Mouse (Mus musculus) mouse trophoblast stem cell (cell line): ENCODE measurements around the gene Vasn.

ENCODE experiments used
- in situ Hi-C, 2 experiments: fragments of 300-500 bp; cut with MseI, MboI; formaldehyde crosslinking; loops; 2 replicates in 1 of 2; 3 replicates in 1 of 2; pipeline ENCODE4 v1.15.1; 2025

The Vasn gene

DNA sequence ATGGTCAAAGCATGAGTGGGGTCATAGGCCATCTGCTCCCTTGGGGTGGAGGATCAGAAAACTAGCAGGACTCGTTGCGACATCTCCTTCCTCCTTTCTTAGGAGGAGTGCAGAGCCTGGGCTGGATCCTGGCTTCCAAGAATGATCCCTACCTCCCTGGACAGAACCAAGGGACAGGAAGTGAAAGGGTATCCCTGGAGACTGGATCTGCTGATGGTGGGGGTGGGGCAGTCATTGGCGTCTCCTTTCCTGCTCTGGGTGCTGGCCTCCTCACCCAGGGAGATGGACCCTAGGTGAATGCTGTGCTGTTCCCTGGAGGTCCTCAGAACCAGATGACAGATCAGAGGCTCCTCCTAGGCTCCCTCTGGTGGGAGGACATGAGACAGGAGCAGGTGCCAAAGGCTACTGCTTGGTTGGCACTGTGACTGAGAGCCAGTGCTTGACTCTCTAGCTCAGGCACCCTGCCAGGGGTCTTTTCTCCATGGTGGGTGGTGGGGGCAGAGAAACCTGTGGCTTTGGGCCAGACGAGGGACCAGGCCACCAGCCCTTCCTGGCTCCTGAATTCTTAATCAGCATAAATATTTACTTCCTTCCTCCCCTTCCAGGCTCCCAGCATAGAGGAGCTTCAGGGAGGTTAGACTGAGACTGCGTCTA, 33.2 kb upstream of the Vasn start:
- in situ Hi-C loops = loop anchor here in 1 of 2 experiments (5.0 kb wide), 1 partner anchor 44 kb away; no protein-coding TSS in a partner anchor

- in situ Hi-C loops = loop anchor here in 1 of 2 experiments (5.0 kb wide), 1 partner anchor 46 kb away; no protein-coding TSS in a partner anchor
Measured at GRCm38 (mm10) chr16:4607818-4608531, 31.8 kb upstream of the Vasn start.

GRCm38 (mm10) chr16:4608532-4609059, 31.1 kb upstream of the Vasn start:
- in situ Hi-C loops = loop anchor here in 1 of 2 experiments (5.0 kb wide), 1 partner anchor 46 kb away; no protein-coding TSS in a partner anchor

GRCm38 (mm10) chr16:4611193-4611592, 28.5 kb upstream of the Vasn start:
- in situ Hi-C loops = loop anchor here in 1 of 2 experiments (5.0 kb wide), 1 partner anchor 44 kb away; no protein-coding TSS in a partner anchor

- in situ Hi-C loops = loop anchor here in 1 of 2 experiments (5.0 kb wide), 1 partner anchor 44 kb away; no protein-coding TSS in a partner anchor
Measured at GRCm38 (mm10) chr16:4611676-4612075, 28.1 kb upstream of the Vasn start.

DNA sequence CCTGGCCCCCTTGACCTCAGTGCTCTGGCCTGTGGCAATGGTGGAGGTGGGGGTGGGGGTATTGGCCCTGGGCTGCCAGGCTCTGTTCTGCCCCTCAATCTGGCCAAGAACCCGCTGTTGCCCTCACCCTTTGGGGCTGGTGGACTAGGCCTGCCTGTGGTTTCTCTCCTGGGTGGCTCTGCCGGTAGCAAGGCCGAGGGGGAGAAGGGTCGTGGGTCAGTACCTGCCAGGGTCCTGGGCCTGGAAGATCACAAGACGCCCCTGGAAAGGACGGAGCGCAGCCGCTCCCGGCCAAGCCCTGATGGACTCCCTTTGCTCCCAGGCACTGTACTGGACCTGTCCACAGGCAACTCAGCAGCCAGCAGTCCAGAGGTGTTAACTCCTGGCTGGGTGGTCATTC, 26.0 kb upstream of the Vasn start:
- in situ Hi-C loops = loop anchor here in 1 of 2 experiments (5.0 kb wide), 1 partner anchor 46 kb away; no protein-coding TSS in a partner anchor

GRCm38 (mm10) chr16:4614639-4615038, 25.1 kb upstream of the Vasn start:
- in situ Hi-C loops = loop anchor here in 1 of 2 experiments (5.0 kb wide), 1 partner anchor 47 kb away; no protein-coding TSS in a partner anchor

DNA sequence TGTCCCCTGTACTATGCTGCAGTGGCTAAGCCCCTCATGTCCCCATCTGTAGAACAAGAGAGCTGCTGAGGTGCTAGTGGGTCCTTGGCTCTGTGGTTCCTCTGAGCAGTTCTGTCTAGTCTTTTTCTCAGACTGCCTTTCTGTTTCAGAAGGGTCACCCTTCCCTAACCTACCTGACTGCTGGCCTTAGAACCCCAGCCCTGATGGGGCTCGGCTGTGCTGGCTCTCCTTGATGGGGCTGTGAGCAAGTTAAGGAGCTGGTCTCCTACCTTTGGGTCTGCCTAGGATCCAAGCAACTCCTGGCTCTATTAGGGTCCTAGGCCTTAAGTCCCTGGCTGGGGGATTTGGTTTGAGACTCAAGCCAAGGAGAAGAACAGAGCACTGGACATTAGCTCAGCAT, 24.4 kb upstream of the Vasn start:
- in situ Hi-C loops = no loop called here

GRCm38 (mm10) chr16:4616829-4617228, 22.9 kb upstream of the Vasn start:
- in situ Hi-C loops = no loop called here

GRCm38 (mm10) chr16:4624074-4624473, 15.7 kb upstream of the Vasn start:
- in situ Hi-C loops = no loop called here

- in situ Hi-C loops = loop anchor here in 1 of 2 experiments (5.0 kb wide), 1 partner anchor 43 kb away; no protein-coding TSS in a partner anchor
Measured at GRCm38 (mm10) chr16:4624481-4625110, 15.1 kb upstream of the Vasn start, which contains the start of gene Pam16. Gene Pam16, minus strand, starts transcription at chr16:4624988.

- in situ Hi-C loops = loop anchor here in 1 of 2 experiments (5.0 kb wide), 1 partner anchor 40 kb away; no protein-coding TSS in a partner anchor
Measured at GRCm38 (mm10) chr16:4627105-4627504, 12.6 kb upstream of the Vasn start.

DNA sequence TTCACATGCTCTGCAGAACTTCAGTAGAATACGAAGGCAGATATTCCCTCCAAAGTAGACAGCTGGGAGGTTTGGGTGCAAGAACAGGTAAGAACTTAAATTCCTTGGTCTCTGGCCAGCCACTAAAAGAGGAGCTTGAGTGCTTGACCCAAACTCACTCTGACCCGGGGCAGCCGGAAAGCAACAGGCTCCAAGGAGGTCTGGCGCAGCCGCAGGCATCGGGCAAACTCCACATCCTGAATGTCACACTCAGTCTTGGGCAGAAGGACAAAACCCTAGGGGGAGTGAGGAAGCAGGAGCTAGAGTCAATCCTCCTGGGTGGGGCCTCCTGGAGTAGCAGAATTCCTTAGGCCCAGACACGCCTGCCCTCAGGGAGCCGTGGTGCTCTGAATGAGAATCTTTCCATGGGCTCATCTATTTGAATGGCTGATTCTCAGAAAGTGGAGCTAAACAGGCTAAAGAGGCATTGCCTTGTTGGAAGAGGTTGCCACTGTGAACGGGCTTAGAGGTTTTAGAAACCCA, 10.8 kb upstream of the Vasn start:
- in situ Hi-C loops = loop anchor here in 1 of 2 experiments (5.0 kb wide), 1 partner anchor 38 kb away; no protein-coding TSS in a partner anchor

DNA sequence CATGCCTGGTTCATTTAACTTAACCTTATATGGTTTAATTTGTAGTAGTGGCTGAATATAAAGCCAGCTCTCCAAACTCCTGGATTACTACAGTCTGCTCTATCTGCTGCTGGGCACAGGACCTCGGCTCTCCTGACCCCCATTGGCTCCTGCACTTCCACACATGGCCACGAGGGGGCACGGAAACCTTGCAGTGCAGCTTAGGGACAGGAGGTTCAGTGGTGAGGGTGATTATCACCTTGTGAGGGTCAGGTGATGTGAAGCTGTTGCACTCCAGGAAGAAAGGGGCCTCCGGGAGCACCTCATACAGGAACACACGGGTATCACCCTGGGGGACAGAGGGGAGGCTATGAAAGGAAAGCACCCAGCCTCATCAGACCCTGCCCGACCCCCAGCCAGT, 9.8 kb upstream of the Vasn start:
- in situ Hi-C loops = loop anchor here in 1 of 2 experiments (5.0 kb wide), 1 partner anchor 37 kb away; no protein-coding TSS in a partner anchor

- in situ Hi-C loops = no loop called here
Measured at GRCm38 (mm10) chr16:4632050-4632449, 7.7 kb upstream of the Vasn start.

- in situ Hi-C loops = no loop called here
Measured at GRCm38 (mm10) chr16:4633661-4634060, 6.1 kb upstream of the Vasn start.

DNA sequence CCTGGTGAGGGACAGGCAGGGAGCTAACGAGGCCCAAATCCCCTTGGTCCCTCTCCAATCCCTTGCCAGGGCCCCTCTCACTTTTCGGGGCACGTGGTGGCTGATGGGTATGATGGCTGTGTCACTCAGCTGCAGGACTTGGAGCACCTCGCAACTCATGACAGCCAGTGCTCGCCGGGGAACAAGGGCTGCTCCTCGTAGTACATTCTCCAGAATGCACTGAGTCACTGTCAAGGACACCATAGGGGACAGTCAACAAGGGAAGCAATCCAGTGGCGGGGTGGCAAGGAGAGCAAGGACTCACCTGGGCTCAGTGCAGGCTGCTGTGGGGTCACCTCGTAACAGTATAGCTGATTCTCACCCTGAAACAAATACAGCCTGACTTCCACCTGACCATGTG, 5.1 kb upstream of the Vasn start:
- in situ Hi-C loops = no loop called here

- in situ Hi-C loops = no loop called here
Measured at GRCm38 (mm10) chr16:4635760-4636159, 4.0 kb upstream of the Vasn start.

DNA sequence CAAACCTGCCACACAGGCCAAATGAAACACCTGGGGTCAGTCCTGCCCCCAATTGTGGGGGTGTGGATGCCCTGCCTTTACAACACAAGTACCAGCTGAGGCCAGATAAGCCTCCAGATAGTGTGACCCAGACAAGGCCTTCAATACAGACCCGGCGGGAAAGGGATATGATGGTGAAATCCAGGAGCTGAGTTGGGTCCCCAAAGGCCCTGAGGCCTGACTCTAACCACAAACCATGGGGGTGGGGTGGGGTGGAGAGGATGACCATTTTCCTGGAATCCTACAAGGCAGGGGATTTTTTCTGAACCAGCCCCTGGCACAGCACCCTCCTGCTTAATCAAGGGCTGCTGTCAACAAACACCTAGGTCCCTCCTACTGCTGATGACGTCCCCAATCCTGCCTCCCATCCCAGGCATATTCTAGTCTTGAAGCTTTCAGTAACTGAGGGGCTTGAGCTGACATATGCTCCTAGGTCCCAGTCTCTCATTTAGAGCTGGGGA, 800 bp upstream of the Vasn start:
- in situ Hi-C loops = no loop called here

DNA sequence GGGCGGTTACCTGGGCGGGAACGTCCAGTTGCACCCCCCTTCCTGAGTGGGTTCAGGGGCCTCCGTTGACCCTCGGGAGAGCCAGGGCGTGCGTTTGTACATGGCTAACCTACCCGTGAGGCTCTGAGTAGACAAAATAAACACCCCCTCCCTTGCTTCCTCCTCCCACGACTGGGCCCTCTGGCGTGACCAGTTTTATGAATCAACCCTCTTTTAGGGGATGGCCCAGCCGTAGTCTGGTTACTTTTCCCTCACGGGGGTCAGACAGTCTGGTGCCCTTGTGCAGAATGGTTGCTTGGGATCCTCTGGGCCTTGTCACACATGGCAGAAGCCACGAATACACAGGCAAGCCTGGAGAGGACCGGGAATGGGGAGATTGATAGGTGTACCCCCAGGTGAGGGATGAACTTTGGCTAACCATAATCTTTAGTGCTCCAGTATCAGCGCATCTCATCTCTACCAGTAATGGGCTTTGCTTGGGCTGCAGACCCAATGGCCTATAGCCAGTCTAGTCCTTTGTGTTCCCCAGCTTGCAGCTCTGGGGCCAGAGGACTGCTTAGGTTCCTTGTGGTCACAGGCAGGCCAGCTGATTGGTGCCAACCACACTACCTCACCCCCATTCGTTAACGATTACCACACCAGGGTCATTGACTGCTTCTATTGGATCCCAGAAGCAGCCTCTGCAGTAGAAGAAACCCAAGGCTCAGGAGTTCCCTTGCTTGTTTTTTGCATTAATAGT, 695 bp downstream of the Vasn start:
- in situ Hi-C loops = no loop called here
